ENCODE assay signal across 23 mouse cellular contexts in genomic region chr5:24280523-24280922, GRCm38 (mm10).
DNase-seq lines count a peak whose midpoint lies in the region; ATAC-seq lines count a peak whose summit lies in the region.
"Had no signal": no experiment of that assay in that cellular context is flagged by ENCODE, and none has a peak within 500 bp of the region (broad histone marks: within the 10 kb centered on the region; RNA-seq: fewer than 3 reads in every experiment).

No protein-coding gene starts in this region.

- H3K27ac ChIP-seq in midbrain, embryonic 10.5 days (replicated peaks) = peak overlapping the region; percentile 76
- no peak overlapping the region for H3K27ac ChIP-seq in midbrain, embryonic 16.5 days (ENCODE audit: low read length)
- H3K27ac ChIP-seq in embryonic facial prominence, embryonic 10.5 days (replicated peaks) = peak overlapping the region; percentile 44
- H3K27ac ChIP-seq: intestine, embryonic 15.5 days; layer of hippocampus, adult 2 months; limb, embryonic 10.5 days; macrophage; neural tube, embryonic 15.5 days; stomach, embryonic 15.5 days had no signal

- H3K27me3 ChIP-seq in midbrain, embryonic 10.5 days (ENCODE audit: low read depth, poor library complexity, severe bottlenecking) = no peaks in the 10 kb centered on the region
- no peaks in the 10 kb centered on the region for H3K27me3 ChIP-seq in midbrain, embryonic 16.5 days (ENCODE audit: control insufficient read depth, insufficient read depth, low read depth, low read length)
- no peaks in the 10 kb centered on the region for H3K27me3 ChIP-seq in embryonic facial prominence, embryonic 10.5 days (replicated peaks; ENCODE audit: low read depth, poor library complexity, severe bottlenecking)
- H3K27me3 ChIP-seq: intestine, embryonic 15.5 days; neural tube, embryonic 15.5 days; stomach, embryonic 15.5 days had no signal

- ATAC-seq in midbrain, embryonic 16.5 days = no peak
- no peak for ATAC-seq in megakaryocyte, adult 5-6 weeks (ENCODE audit: poor library complexity, severe bottlenecking)
- ATAC-seq: intestine, embryonic 15.5 days had no signal

- peak; percentile 42 for DNase-seq in midbrain, embryonic 10.5 days (ENCODE audit: low spot score)
- no peak for DNase-seq in embryonic facial prominence, embryonic 10.5 days (ENCODE audit: low spot score)
- DNase-seq in mesoderm, embryonic 11.5 days (ENCODE audit: low read depth, low spot score) = peak; percentile 37
- DNase-seq in heart, postnatal 25 days (ENCODE audit: low spot score) = no peak
- no peak for DNase-seq in cerebellum, adult 11-12 months
- DNase-seq: adrenal gland, postnatal 25 days; cerebellum, adult 9-10 months; heart, postnatal 36 days; lung, embryonic 14.5 days; right cerebral cortex, adult 18-20 months; spleen, adult 18-20 months; thymus, adult 2 months had no signal

- no peak overlapping the region for H3K4me3 ChIP-seq in midbrain, embryonic 10.5 days
- H3K4me3 ChIP-seq in midbrain, embryonic 16.5 days (ENCODE audit: low read depth, low read length) = no peak overlapping the region
- no peak overlapping the region for H3K4me3 ChIP-seq in embryonic facial prominence, embryonic 10.5 days
- H3K4me3 ChIP-seq: erythroblast, embryonic 14.5 days; heart, embryonic 12.5 days; intestine, embryonic 15.5 days; layer of hippocampus, adult 2 months; limb, embryonic 10.5 days; neural tube, embryonic 15.5 days; stomach, embryonic 15.5 days had no signal

- intact Hi-C loops in heart, postnatal 25 days (cut with DNase I) = no loop called here

- H3K4me2 ChIP-seq in midbrain, embryonic 16.5 days (ENCODE audit: low read length) = no peak overlapping the region
- H3K4me2 ChIP-seq: heart, embryonic 12.5 days; intestine, embryonic 15.5 days; liver, embryonic 11.5 days; lung, embryonic 14.5 days; neural tube, embryonic 15.5 days; stomach, embryonic 15.5 days had no signal

- H3K4me1 ChIP-seq in midbrain, embryonic 10.5 days = peaks cover 14% of the 10 kb centered on the region
- H3K4me1 ChIP-seq in midbrain, embryonic 16.5 days (ENCODE audit: control insufficient read depth, insufficient read depth, low read length) = 0 out of 2 replicates have a peak, but pooled peaks cover 4% of the 10 kb centered on the region
- H3K4me1 ChIP-seq in embryonic facial prominence, embryonic 10.5 days = peaks cover 10% of the 10 kb centered on the region
- H3K4me1 ChIP-seq: intestine, embryonic 15.5 days; limb, embryonic 10.5 days; neural tube, embryonic 15.5 days; stomach, embryonic 15.5 days had no signal

- no peak overlapping the region for H3K9ac ChIP-seq in midbrain, embryonic 16.5 days (ENCODE audit: low read depth, low read length)
- H3K9ac ChIP-seq: heart, embryonic 12.5 days; intestine, embryonic 15.5 days; lung, embryonic 14.5 days; neural tube, embryonic 15.5 days; stomach, embryonic 15.5 days had no signal

- H3K36me3 ChIP-seq in midbrain, embryonic 10.5 days = no peaks in the 10 kb centered on the region
- H3K36me3 ChIP-seq in midbrain, embryonic 16.5 days (ENCODE audit: control insufficient read depth, insufficient read depth, low read length) = no peaks in the 10 kb centered on the region
- no peaks in the 10 kb centered on the region for H3K36me3 ChIP-seq in embryonic facial prominence, embryonic 10.5 days (replicated peaks)
- H3K36me3 ChIP-seq: heart, embryonic 12.5 days; intestine, embryonic 15.5 days; limb, embryonic 10.5 days; neural tube, embryonic 15.5 days; stomach, embryonic 15.5 days had no signal

- 52% methylated on average over 2 of the region's 2 CpGs for WGBS in midbrain, embryonic 10.5 days
- WGBS in midbrain, embryonic 16.5 days = 13% methylated on average over 2 of the region's 2 CpGs
- WGBS in embryonic facial prominence, embryonic 10.5 days = 67% methylated on average over 2 of the region's 2 CpGs

- no peaks in the 10 kb centered on the region for H3K9me3 ChIP-seq in midbrain, embryonic 10.5 days (replicated peaks)
- H3K9me3 ChIP-seq in midbrain, embryonic 16.5 days (replicated peaks; ENCODE audit: control insufficient read depth, low read length, poor library complexity, severe bottlenecking) = no peaks in the 10 kb centered on the region
- no peaks in the 10 kb centered on the region for H3K9me3 ChIP-seq in embryonic facial prominence, embryonic 10.5 days
- H3K9me3 ChIP-seq: heart, embryonic 12.5 days; intestine, embryonic 15.5 days; limb, embryonic 10.5 days; neural tube, embryonic 15.5 days; stomach, embryonic 15.5 days had no signal

Comparison
In these comparisons a context has a peak if more than half of its experiments do, and no peak if none do; other contexts are left out.
1. DNase-seq: peak in midbrain, embryonic 10.5 days (single experiment) and mesoderm, embryonic 11.5 days (single experiment); none in embryonic facial prominence, embryonic 10.5 days (single experiment), heart, postnatal 25 days (single experiment) and cerebellum, adult 11-12 months (single experiment).